Mouse (Mus musculus) urinary bladder, postnatal 0 days (tissue): Measurements from ENCODE around the gene Anxa7. TPM values are rescaled to one million over a fixed set of nuclear protein-coding genes. Genes with fewer than 3 reads are reported as not detected.

ENCODE experiments used
- polyA plus RNA-seq: library from polyadenylated mRNA; unstranded; fragments of >200 nt; fragmentation: Nextera tagmentation; extraction: Ambion mirVana; gene quantifications from 2 replicates; pipeline ENCODE4 v1.2.1, GENCODE M21; 2015

The Anxa7 gene
- 51.5 and 56.1 TPM in 2 replicates for polyA plus RNA-seq

GRCm38 (mm10) chr14:20479291-20480194 is at the start of gene Anxa7:
Gene Anxa7, minus strand, starts transcription at chr14:20480133.

GRCm38 (mm10) chr14:20496603-20497002 is 16.7 kb upstream of the Anxa7 start, which contains the start of gene Mss51:
Gene Mss51, minus strand, starts transcription at chr14:20496901.

GRCm38 (mm10) chr14:20451765-20452331 is 28.1 kb downstream of the Anxa7 start, which contains the start of gene Cfap70:
Gene Cfap70, minus strand, starts transcription at chr14:20452226.

Other genes with a start within 250 kb of the Anxa7 start
- gene Kcnk16, start 210.9 kb downstream of the Anxa7 start, polyA plus RNA-seq = not detected in 2 replicates
- gene Nudt13, start 185.4 kb downstream of the Anxa7 start, polyA plus RNA-seq = 5.9 and 7.9 TPM in 2 replicates
- 25.8 and 26.2 TPM in 2 replicates for gene Ecd, start 132.0 kb downstream of the Anxa7 start, polyA plus RNA-seq
- gene Fam149b, start 132.0 kb downstream of the Anxa7 start, polyA plus RNA-seq = 22.8 and 23.1 TPM in 2 replicates
- gene Dnajc9, start 91.2 kb downstream of the Anxa7 start, polyA plus RNA-seq = 34.1 and 40.4 TPM in 2 replicates
- 62.8 and 71.1 TPM in 2 replicates for gene Mrps16, start 86.5 kb downstream of the Anxa7 start, polyA plus RNA-seq
- 0.05 TPM in 1 of 2 replicates, not detected in the other for gene Cfap70, start 27.9 kb downstream of the Anxa7 start, polyA plus RNA-seq
- 0.13 and 0.19 TPM in 2 replicates for gene Mss51, start 16.8 kb upstream of the Anxa7 start, polyA plus RNA-seq
- 27.5 and 33.6 TPM in 2 replicates for gene Ppp3cb, start 66.4 kb upstream of the Anxa7 start, polyA plus RNA-seq
- 2.2 and 2.9 TPM in 2 replicates for gene Usp54, start 160.9 kb upstream of the Anxa7 start, polyA plus RNA-seq
- 0.39 and 0.48 TPM in 2 replicates for gene Myoz1, start 176.4 kb upstream of the Anxa7 start, polyA plus RNA-seq
- gene Synpo2l, start 188.2 kb upstream of the Anxa7 start, polyA plus RNA-seq = 0.10 and 0.13 TPM in 2 replicates
- 43.1 and 43.9 TPM in 2 replicates for gene Sec24c, start 194.2 kb upstream of the Anxa7 start, polyA plus RNA-seq
- gene Fut11, start 214.8 kb upstream of the Anxa7 start, polyA plus RNA-seq = 19.0 and 21.6 TPM in 2 replicates
- 156 and 181 TPM in 2 replicates for gene Chchd1, start 222.9 kb upstream of the Anxa7 start, polyA plus RNA-seq
- 18.9 and 19.7 TPM in 2 replicates for gene Zswim8, start 227.4 kb upstream of the Anxa7 start, polyA plus RNA-seq